Mouse (Mus musculus) gastrocnemius, postnatal 10 days (tissue): ENCODE measurements at regions not wholly inside any gene's neighbourhood (a gene's known extent, or its start where the extent isn't known, plus 50 kb on each side); places are given as distances from the start of the nearest gene placed in this dataset.
"Not testable (repeated sequence)": the region's sequence is repeated elsewhere in the genome, so short reads cannot be mapped to it uniquely, and the experiment has no call there.

Source experiments
- DNase-seq: peaks from one replicate; pipeline ENCODE4 v3.0.0; 2021; ENCODE audit warnings: mixed read lengths

- no peak for DNase-seq
These were observed 122.2 kb downstream of the Ppp1r3a start for GRCm38 (mm10) chr6:14632837-14633236.

- no peak for DNase-seq
These were observed 123.2 kb downstream of the Ppp1r3a start for GRCm38 (mm10) chr6:14631719-14632445.

- no peak for DNase-seq
These were observed 138.4 kb downstream of the Ppp1r3a start for GRCm38 (mm10) chr6:14616629-14617028.

- no peak for DNase-seq
These were observed 147.0 kb downstream of the Ppp1r3a start for GRCm38 (mm10) chr6:14608076-14608475.

GRCm38 (mm10) chr6:14600543-14601249, 154.4 kb downstream of the Ppp1r3a start:
- DNase-seq: no peak

- DNase-seq: no peak
These were observed 158.1 kb downstream of the Ppp1r3a start for GRCm38 (mm10) chr6:14596880-14597466.

- DNase-seq: no peak
These were observed 169.2 kb downstream of the Ppp1r3a start for GRCm38 (mm10) chr6:14585827-14586226.

GRCm38 (mm10) chr6:14583829-14584228, 171.2 kb downstream of the Ppp1r3a start:
- peak; percentile 33 for DNase-seq

- DNase-seq: no peak
These were observed 180.5 kb downstream of the Ppp1r3a start for GRCm38 (mm10) chr6:14574607-14575006.

GRCm38 (mm10) chr6:14573001-14573400, 182.1 kb downstream of the Ppp1r3a start:
- DNase-seq: no peak

GRCm38 (mm10) chr6:14540333-14540732, 214.7 kb downstream of the Ppp1r3a start:
- no peak for DNase-seq

GRCm38 (mm10) chr6:14529096-14529495, 226.0 kb downstream of the Ppp1r3a start:
- DNase-seq: peak; percentile 4

- no peak for DNase-seq
These were observed 226.5 kb downstream of the Ppp1r3a start for GRCm38 (mm10) chr6:14528564-14528963.

- no peak for DNase-seq
These were observed 232.3 kb downstream of the Ppp1r3a start for GRCm38 (mm10) chr6:14522742-14523141.

GRCm38 (mm10) chr6:14521321-14521720, 233.8 kb downstream of the Ppp1r3a start:
- DNase-seq: no peak

GRCm38 (mm10) chr6:14504171-14504570, 250.9 kb downstream of the Ppp1r3a start:
- DNase-seq: peak; percentile 25

- DNase-seq: no peak
These were observed 254.4 kb downstream of the Ppp1r3a start for GRCm38 (mm10) chr6:14500663-14501062.

- DNase-seq: not testable (repeated sequence)
These were observed 255.2 kb downstream of the Ppp1r3a start for GRCm38 (mm10) chr6:14499882-14500281.

GRCm38 (mm10) chr6:14486642-14487041, 268.4 kb downstream of the Ppp1r3a start:
- not testable (repeated sequence) for DNase-seq

GRCm38 (mm10) chr6:14456394-14456793, 298.7 kb downstream of the Ppp1r3a start:
- DNase-seq: no peak

- DNase-seq: not testable (repeated sequence)
These were observed 301.8 kb downstream of the Ppp1r3a start for GRCm38 (mm10) chr6:14453321-14453720.

- no peak for DNase-seq
These were observed 323.3 kb downstream of the Ppp1r3a start for GRCm38 (mm10) chr6:14431751-14432150.

- peak; percentile 22 for DNase-seq
These were observed 345.3 kb downstream of the Ppp1r3a start for GRCm38 (mm10) chr6:14409772-14410171.
